Mouse (Mus musculus) stomach, postnatal 0 days (tissue): ENCODE data around the gene Foxp1.

Experiments used
- CTCF ChIP-seq: IDR thresholded peaks from 2 replicates; pipeline ENCODE4 v1.5.1; 2016; ENCODE audit warnings: antibody characterized with exemption, low read depth, mild to moderate bottlenecking, moderate library complexity
- EP300 ChIP-seq: optimal IDR thresholded peaks from 2 replicates; pipeline ENCODE3; 2016; ENCODE audit warnings: antibody characterized with exemption

DNA sequence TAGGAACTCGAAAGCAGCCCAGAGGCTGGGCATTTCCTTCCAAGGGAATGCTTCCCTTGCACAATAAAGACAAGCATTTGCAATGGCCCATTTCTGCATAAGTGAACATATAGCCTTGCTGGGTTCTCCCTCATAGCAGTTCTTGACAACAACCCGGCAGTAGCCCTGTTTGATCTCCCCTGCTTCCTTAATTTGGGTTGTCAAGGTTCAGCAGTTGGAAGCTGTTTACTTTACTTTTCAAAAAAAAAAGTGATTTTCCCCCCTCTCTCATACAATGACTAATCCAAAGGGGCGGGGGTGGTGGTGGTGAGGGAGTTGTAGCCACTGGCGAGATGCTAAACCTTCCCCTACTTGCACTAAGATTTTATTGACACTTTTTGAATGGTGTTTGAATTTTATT is 3.5 kb downstream of the Foxp1 start:
- TF ChIP-seq CTCF (no peak), EP300 (no peak)
